Mouse (Mus musculus) megakaryocyte-erythroid progenitor cell, adult 5-6 weeks (primary cell): Measurements from ENCODE around the gene BC016579. TPM values are rescaled to one million over a fixed set of nuclear protein-coding genes. Genes with fewer than 3 reads are reported as not detected.

Experiments used
- ATAC-seq: replicated peaks from 2 replicates; pipeline ENCODE4 v1.8.0; 2016; ENCODE audit warnings: mild to moderate bottlenecking, inconsistent platforms; ENCODE audit not compliant: severe bottlenecking, poor library complexity, low FRiP score, low TSS enrichment
- total RNA-seq, 2 experiments: library from RNA; stranded (forward) in 1 of 2; stranded (reverse) in 1 of 2; fragments of 200-1000, 215-1000 nt in 1 of 2; fragments of >200 nt in 1 of 2; fragmentation: Nextera tagmentation in 1 of 2; gene quantifications; 2 replicates each; pipeline ENCODE4 v1.2.3; 2014 to 2017

The BC016579 gene
- total RNA-seq (2014; fragmentation: Nextera tagmentation): not detected in 2 replicates
- total RNA-seq (2017): 0.91 TPM in 1 of 2 replicates, not detected in the other

DNA sequence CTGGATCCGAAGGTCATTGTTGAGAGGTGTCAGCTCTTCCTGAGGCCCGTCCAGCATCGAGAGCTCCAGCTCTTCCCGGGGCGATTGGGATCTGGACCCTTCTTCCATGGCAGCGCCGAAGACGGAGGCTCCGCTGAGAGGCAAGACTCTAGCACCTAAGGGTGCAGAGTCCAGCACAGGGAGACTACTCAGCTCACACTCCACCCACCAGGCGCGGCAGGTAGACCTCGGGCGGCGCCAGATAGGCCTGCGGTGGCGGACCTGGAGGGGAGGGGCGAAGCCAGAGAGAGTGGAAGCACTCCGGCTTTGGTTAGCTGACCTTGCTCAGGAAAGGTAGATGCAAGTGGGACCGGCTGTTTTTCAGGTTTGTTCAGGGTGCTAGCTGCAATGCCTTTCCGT is at the start of gene BC016579:
Gene BC016579 (minus strand): TSS at position 135 of the 399 bp plus-strand sequence.
- peak; percentile 79 for ATAC-seq

DNA sequence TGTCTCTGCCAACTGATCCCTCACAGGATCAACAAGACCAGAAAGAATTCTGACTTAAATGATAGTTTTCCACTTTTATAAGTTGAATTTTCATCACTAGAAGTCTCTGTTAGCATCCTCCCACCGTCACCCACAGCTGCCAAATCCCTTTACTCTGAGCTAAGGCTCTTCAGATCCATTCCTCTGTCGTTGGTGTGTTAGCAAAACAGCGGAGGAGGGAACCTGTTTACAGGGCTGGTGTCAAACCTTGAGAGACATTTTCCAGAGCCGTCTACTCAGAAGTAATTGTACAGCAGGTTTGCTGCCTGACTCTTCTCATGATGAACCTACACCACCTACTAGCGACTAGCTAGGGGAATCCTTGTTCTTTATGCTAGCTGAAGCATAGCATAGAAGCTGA is 45.4 kb upstream of the BC016579 start:
- no peak for ATAC-seq

- no peak for ATAC-seq
These were observed 44.1 kb upstream of the BC016579 start for GRCm38 (mm10) chr16:45697996-45698395.

DNA sequence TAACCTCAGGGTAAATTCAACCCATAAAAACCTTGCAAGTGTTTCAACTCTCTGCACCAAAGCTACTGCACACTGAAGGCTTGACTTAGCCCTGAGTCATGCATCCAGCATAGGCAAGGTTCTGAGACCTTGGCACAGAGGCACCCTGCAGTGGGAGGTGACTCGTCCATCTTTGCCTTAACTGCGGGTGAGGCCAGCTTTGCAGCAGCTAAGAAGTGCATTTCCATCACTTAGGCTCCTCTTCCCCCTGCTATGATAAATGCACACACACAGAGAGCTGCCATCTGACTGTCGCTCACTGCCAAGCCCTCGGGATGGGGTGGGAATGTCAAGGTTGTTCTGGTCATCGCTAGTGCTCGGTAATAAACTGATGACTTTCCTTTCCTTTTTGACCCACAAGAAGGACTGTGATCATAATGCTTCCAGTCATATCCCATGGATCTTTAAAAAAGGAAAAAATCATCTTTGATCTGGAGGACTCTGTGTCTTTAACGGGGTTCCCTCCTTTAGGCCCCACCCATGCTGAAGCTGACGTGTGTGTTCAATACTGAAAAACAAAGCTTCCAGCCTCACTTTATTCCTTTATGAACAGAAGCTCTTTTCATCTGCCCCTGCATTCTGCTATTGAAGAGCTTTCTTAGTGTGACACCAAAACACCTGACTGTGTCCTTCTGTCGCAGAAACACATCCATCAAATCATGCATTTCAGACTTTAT is 41.7 kb upstream of the BC016579 start:
- no peak for ATAC-seq

- no peak for ATAC-seq
These were observed 39.7 kb upstream of the BC016579 start, which contains the start of gene Tmprss7 for GRCm38 (mm10) chr16:45693558-45693957. Gene Tmprss7, minus strand, starts transcription at chr16:45693658.

GRCm38 (mm10) chr16:45692851-45693250 is 39.0 kb upstream of the BC016579 start:
- no peak for ATAC-seq

- ATAC-seq: no peak
These were observed 36.3 kb upstream of the BC016579 start for GRCm38 (mm10) chr16:45690178-45690577.

- ATAC-seq: no peak
These were observed 33.0 kb upstream of the BC016579 start for GRCm38 (mm10) chr16:45686833-45687232.

DNA sequence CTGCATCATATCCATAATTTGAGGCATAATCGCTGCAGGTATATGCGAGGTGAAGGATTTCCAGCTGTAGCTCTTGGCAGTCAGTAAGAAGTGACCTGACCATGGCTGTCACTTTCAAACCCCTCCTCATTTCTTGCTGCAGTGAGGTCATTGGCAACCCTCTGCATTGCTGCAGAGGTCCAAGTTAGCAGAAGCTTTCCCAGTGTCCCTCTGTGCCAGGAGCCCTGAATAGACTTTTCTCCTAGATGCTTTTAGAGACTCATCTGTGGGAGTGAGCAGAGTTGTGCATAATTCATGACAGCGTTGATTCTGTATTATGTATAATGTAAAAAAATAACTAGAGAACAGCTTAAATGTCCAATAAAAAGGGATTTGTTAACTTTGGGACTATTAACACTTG is 31.4 kb upstream of the BC016579 start:
- ATAC-seq: no peak

DNA sequence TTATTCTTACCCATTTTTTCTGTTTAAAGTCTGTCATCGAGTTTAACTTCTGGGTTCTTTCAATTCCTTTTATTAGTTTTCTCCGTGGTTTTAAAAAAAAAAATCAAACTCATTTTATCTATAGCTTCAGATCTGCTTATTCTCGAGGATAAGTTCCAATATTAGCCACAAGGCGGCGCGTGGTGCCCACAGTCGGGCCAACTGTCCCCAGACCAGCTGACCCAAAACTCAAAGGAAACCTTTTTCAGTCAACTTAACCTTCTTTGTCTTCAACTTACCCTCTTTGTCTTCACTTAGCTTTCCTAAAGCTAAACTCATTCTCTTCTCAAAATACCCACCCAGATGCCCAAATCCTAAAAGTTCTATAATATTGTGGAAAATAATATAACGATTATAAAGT is 30.9 kb upstream of the BC016579 start:
- ATAC-seq: peak; percentile 71

- peak; percentile 81 for ATAC-seq
These were observed 22.6 kb upstream of the BC016579 start for GRCm38 (mm10) chr16:45676462-45676861.

DNA sequence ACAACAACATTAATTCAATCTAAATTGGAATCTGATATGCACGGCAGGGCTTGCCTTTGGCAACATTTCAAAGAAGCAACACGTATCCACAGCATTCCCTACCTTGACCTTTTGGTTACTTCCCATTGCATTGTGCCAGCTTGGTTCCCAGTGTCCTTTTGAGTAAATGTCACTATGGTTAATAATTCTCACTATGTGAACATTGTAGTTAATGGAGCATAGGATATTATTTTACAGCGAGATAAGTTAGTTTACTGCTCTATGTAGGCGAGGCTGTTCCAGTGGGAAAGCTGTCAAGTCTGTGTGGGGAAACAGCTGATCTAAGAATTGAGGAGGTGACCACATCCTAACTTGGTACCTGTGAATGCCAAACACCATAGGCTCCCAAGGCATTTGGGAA is 16.1 kb upstream of the BC016579 start:
- no peak for ATAC-seq

- ATAC-seq: no peak
These were observed 14.3 kb upstream of the BC016579 start for GRCm38 (mm10) chr16:45668178-45668577.

DNA sequence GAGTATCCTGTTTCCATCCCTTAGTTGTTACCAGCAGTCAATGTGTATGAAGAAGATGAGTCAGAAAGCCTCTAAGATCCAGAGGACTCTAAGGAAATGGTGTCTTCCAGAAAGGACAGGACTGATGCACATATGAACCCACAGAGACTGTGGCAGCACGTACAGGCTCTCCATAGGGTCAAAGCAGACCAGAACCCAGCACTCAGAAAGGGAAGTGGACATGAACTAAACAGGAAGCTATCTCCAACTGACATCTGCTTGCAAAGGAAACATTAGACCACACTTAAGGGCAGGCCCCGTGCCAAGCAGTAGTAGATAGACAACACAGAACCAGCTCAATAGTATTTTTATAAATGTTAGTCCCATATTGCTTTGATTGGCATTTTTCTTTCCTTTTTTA is 12.3 kb upstream of the BC016579 start:
- ATAC-seq: peak; percentile 77

GRCm38 (mm10) chr16:45662381-45662780 is 8.5 kb upstream of the BC016579 start:
- ATAC-seq: 0 out of 2 replicates have a peak, but pooled peaks have one; percentile 31

- no peak for ATAC-seq
These were observed 5.7 kb upstream of the BC016579 start for GRCm38 (mm10) chr16:45659596-45659995.

GRCm38 (mm10) chr16:45658248-45658647 is 4.4 kb upstream of the BC016579 start:
- 0 out of 2 replicates have a peak, but pooled peaks have one; percentile 25 for ATAC-seq

GRCm38 (mm10) chr16:45657574-45658159 is 3.8 kb upstream of the BC016579 start:
- peak; percentile 27; the same call in 1 of the 2 replicates for ATAC-seq

DNA sequence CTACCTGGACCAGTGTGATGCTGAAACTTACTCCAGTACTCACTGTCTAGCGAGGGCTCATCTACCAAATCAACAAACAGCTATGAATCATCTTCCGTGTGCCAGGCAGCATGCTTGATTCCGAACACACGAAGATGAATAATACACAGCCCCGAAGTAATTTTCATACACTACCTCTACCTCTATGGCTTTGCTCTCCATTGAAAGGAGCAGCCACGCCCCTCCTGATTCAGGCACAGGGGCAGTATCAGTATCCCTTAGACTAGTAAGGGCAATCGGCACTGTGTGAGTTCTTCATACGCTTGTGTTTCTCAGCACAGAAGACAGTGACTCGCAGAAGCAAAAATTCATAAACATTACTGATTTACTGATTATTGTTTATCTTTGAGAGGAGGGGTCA is 597 bp upstream of the BC016579 start:
- ATAC-seq: no peak

DNA sequence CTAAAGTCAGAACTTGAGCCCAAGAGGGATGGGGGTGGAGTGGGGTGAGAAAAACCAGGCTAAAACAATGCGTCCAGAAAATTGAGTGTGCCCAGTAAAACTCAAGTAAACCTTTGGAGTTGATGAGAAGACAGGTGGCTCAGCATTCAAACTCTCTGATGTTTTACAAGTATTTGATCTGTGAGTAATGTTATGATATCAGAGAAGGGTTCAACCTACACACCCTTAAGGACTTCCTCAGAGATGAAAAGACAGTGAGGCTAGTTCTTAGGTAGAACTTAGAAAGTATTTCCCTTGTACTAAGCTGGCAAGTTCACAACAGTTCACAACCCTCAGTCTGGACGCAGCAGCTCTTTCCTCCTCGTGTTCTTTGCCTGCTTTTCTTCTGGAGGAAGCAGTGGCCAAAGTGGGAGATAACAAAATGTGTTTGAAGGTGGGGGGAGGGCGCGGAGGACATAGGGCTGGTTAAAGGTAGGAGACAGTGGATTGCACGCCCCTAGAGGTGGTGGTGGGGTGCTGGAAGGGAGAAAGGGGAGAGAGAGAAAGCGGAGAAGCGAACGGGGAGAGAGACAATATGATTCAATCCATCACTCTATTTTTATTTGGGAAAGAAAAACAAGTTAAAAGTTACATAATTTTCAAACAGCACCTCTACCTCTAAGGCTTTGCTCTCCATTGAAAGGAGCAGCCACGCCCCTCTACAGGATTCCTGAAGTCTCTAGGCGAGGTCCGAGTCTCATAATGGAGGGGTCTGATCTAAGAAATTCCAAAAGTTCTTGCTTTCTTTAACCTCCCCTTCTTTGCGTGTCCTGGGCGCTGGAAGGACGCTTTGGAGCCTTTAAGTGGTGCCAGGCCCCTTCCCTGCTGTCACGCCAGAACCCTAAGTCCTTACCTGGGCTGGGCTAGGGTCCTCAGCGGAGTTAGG is 597 bp downstream of the BC016579 start:
- ATAC-seq: peak; percentile 46
